Mouse (Mus musculus): ENCODE measurements around the gene F11r. TPM values are rescaled to one million over a fixed set of nuclear protein-coding genes. Genes with fewer than 3 reads are reported as not detected.

Gene F11r
- total and polyA plus RNA-seq, 3 experiments = 0.74 to 1.6 (median 1.3) TPM

- no peaks in the 10 kb centered on the region for H3K27me3 ChIP-seq (replicated peaks)
- peaks cover 37 to 63% of the 10 kb centered on the region in 2 experiments for H3K36me3 ChIP-seq (replicated peaks in 1 of 2; ENCODE audit: control insufficient read depth in 1 of 2, insufficient read depth in 1 of 2, low read length in 1 of 2)
- no peak for DNase-seq (ENCODE audit: extremely low read depth)
- no peak overlapping the region for H3K4me2 ChIP-seq (ENCODE audit: insufficient read depth, low read depth, poor library complexity, severe bottlenecking)
- TF ChIP-seq SIN3A (IDR thresholded peaks at IDR 0.05; ENCODE audit: low read length) = no peak
- no peak for TF ChIP-seq USF1 (IDR thresholded peaks at IDR 0.05; ENCODE audit: low read depth, low read length)
- no peak for TF ChIP-seq RAD21 (IDR thresholded peaks at IDR 0.05; ENCODE audit: low read depth, low read length)
- no peak; the same call in 1 of the 2 replicates for TF ChIP-seq TCF12 (IDR thresholded peaks at IDR 0.05; ENCODE audit: low read depth, low read length)
- no peak for TF ChIP-seq CHD2 (IDR thresholded peaks at IDR 0.05; ENCODE audit: low read length)
- H3K4me1 ChIP-seq (ENCODE audit: control insufficient read depth in 1 of 2, insufficient read depth in 2 of 2) = peaks cover 8 to 53% of the 10 kb centered on the region in 2 experiments; a peak in 3 of 4 replicates
- in situ Hi-C loops (cut with MboI; ENCODE audit: low pct_ligation_motif_present, low pct_unique_long_range_greater_than_20kb, low sequenced_read_pairs) (no loop called here), dilution Hi-C loops (cut with MboI; ENCODE audit: extremely low pct_ligation_motif_present, extremely low pct_unique_long_range_greater_than_20kb, low sequenced_read_pairs) (no loop called here)
- no peaks in the 10 kb centered on the region for H3K9me3 ChIP-seq (replicated peaks; ENCODE audit: low read length)
- H3K79me2 ChIP-seq (replicated peaks; ENCODE audit: control insufficient read depth, extremely low read depth, insufficient read depth, poor library complexity, severe bottlenecking) = peaks cover 33% of the 10 kb centered on the region
- H3K9ac ChIP-seq (ENCODE audit: insufficient read depth, low read depth) = peak overlapping the region; percentile 94
- peak overlapping the region; percentile 87 to 88 (median 88) for H3K4me3 ChIP-seq (replicated peaks in 1 of 3; ENCODE audit: low read depth in 2 of 3, low read length in 2 of 3, poor library complexity in 1 of 3)
- H3K27ac ChIP-seq (ENCODE audit: insufficient read depth, low read depth) = peak overlapping the region; percentile 93
Measured at GRCm38 (mm10) chr1:171411492-171411941, 25.8 kb upstream of the F11r start.

GRCm38 (mm10) chr1:171412001-171412441 is 25.3 kb upstream of the F11r start:
- no peaks in the 10 kb centered on the region for H3K9me3 ChIP-seq (replicated peaks; ENCODE audit: low read length)
- peak overlapping the region; percentile 94 for H3K9ac ChIP-seq (ENCODE audit: insufficient read depth, low read depth)
- peaks cover 33% of the 10 kb centered on the region for H3K79me2 ChIP-seq (replicated peaks; ENCODE audit: control insufficient read depth, extremely low read depth, insufficient read depth, poor library complexity, severe bottlenecking)
- dilution Hi-C loops (cut with MboI; ENCODE audit: extremely low pct_ligation_motif_present, extremely low pct_unique_long_range_greater_than_20kb, low sequenced_read_pairs) = no loop called here
- no peaks in the 10 kb centered on the region for H3K27me3 ChIP-seq (replicated peaks)
- peak overlapping the region; percentile 93 for H3K27ac ChIP-seq (ENCODE audit: insufficient read depth, low read depth)
- peak; percentile 82 for DNase-seq (ENCODE audit: extremely low read depth)
- H3K4me2 ChIP-seq (ENCODE audit: insufficient read depth, low read depth, poor library complexity, severe bottlenecking) = peak overlapping the region; percentile 72; the same call in 1 of the 2 replicates
- in situ Hi-C loops (cut with MboI; ENCODE audit: low pct_ligation_motif_present, low pct_unique_long_range_greater_than_20kb, low sequenced_read_pairs) = no loop called here
- H3K4me1 ChIP-seq (ENCODE audit: control insufficient read depth in 1 of 2, insufficient read depth in 2 of 2) = peaks cover 8 to 53% of the 10 kb centered on the region in 2 experiments; a peak in 3 of 4 replicates
- H3K36me3 ChIP-seq (replicated peaks in 1 of 2; ENCODE audit: control insufficient read depth in 1 of 2, insufficient read depth in 1 of 2, low read length in 1 of 2) = peaks cover 38 to 63% of the 10 kb centered on the region in 2 experiments
- H3K4me3 ChIP-seq (replicated peaks in 1 of 3; ENCODE audit: low read depth in 2 of 3, low read length in 2 of 3, poor library complexity in 1 of 3) = peak overlapping the region; percentile 87 to 88 (median 88)
- TF ChIP-seq EP300 (IDR thresholded peaks at IDR 0.05; ENCODE audit: low read length) (peak; percentile 82), ZC3H11A (IDR thresholded peaks at IDR 0.05; ENCODE audit: low read depth, low read length) (no peak), E2F4 (IDR thresholded peaks at IDR 0.05; ENCODE audit: insufficient replicate concordance, low read depth, low read length) (no peak), MXI1 (IDR thresholded peaks at IDR 0.05; ENCODE audit: low read depth, low read length) (peak; percentile 67; the same call in 1 of the 2 replicates), MEF2A (IDR thresholded peaks at IDR 0.05; ENCODE audit: borderline replicate concordance, low read depth, low read length) (no peak; the same call in 1 of the 2 replicates), MAZ (IDR thresholded peaks at IDR 0.05; ENCODE audit: low read depth, low read length) (no peak), SMC3 (IDR thresholded peaks at IDR 0.05; ENCODE audit: low read depth, low read length) (no peak), PAX5 (IDR thresholded peaks at IDR 0.05; ENCODE audit: low read length) (no peak), RCOR1 (conservative IDR thresholded peaks at IDR 0.05; ENCODE audit: low read depth, low read length) (peak; percentile 42; the same call in 1 of the 2 replicates), MAFK (IDR thresholded peaks at IDR 0.05; ENCODE audit: insufficient replicate concordance, low read length) (no peak), UBTF (IDR thresholded peaks at IDR 0.05; ENCODE audit: low read depth, low read length) (no peak), HCFC1 (IDR thresholded peaks at IDR 0.05; ENCODE audit: low read depth, low read length) (0 out of 2 replicates have a peak, but pooled peaks have one; percentile 47), USF1 (IDR thresholded peaks at IDR 0.05; ENCODE audit: low read depth, low read length) (no peak), MAX (IDR thresholded peaks at IDR 0.05; ENCODE audit: low read length) (0 out of 2 replicates have a peak, but pooled peaks have one; percentile 21), GABPA (IDR thresholded peaks at IDR 0.05; ENCODE audit: insufficient replicate concordance, low read depth, low read length) (no peak), NELFE (IDR thresholded peaks at IDR 0.05; ENCODE audit: low read depth, low read length) (no peak), CHD1 (IDR thresholded peaks at IDR 0.05; ENCODE audit: low read depth, low read length) (no peak), NRF1 (IDR thresholded peaks at IDR 0.05; ENCODE audit: low read depth, low read length) (no peak), TBP (conservative IDR thresholded peaks at IDR 0.05; ENCODE audit: low read depth, low read length) (peak; percentile 54; the same call in 1 of the 2 replicates), CHD2 (IDR thresholded peaks at IDR 0.05; ENCODE audit: low read length) (no peak), ZMIZ1 (IDR thresholded peaks at IDR 0.05; ENCODE audit: low read depth, low read length) (no peak), POLR2AphosphoS2 (IDR thresholded peaks at IDR 0.05; ENCODE audit: low read depth, low read length) (no peak), ETS1 (conservative IDR thresholded peaks at IDR 0.05; ENCODE audit: low read depth, low read length) (peak; percentile 72; the same call in 1 of the 2 replicates), POLR2A (IDR thresholded peaks at IDR 0.05; ENCODE audit: low read depth, low read length) (no peak), KAT2A (IDR thresholded peaks at IDR 0.05; ENCODE audit: insufficient replicate concordance, low read length) (no peak), JUN (IDR thresholded peaks at IDR 0.05; ENCODE audit: insufficient read depth, low read depth, low read length) (no peak), BHLHE40 (IDR thresholded peaks at IDR 0.05; ENCODE audit: low read depth, low read length) (peak; percentile 70), TCF12 (IDR thresholded peaks at IDR 0.05; ENCODE audit: low read depth, low read length) (peak; percentile 40), SIN3A (IDR thresholded peaks at IDR 0.05; ENCODE audit: low read length) (peak; percentile 87), CTCF (conservative IDR thresholded peaks at IDR 0.05 in 1 of 2, IDR thresholded peaks at IDR 0.05 in 1 of 2; ENCODE audit: low read depth in 2 of 2, low read length in 2 of 2) (no peak), USF2 (conservative IDR thresholded peaks at IDR 0.05; ENCODE audit: low read depth, low read length) (no peak)
